8 mouse cellular contexts compared by ENCODE assay signal in the genomic region with DNA sequence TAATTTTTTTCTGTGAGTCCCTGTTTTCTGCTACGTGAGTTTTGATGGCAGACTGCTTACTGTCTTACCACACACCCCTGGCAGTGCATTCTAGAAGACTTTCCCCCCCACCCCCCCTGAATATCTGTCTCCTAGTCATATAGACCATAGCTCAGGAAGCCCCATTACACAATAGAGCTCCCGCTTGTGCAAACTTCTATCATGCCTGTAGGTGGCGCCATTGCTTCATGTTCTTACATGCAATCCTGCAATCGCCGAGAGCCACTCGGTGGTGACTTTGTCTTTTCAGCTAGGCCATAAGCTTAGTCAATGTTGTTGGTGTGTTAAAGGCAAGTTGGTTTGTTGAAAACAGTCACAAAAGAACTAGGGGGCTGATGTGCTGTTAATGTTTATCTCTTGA. TPM values are rescaled to one million over a fixed set of nuclear protein-coding genes. Genes with fewer than 3 reads are reported as not detected.
DNase-seq lines count a peak whose midpoint lies in the region; ATAC-seq lines count a peak whose summit lies in the region.

No protein-coding gene starts in this region.

- no peaks in the 10 kb centered on the region for H3K9me3 ChIP-seq in liver, embryonic 12.5 days (replicated peaks)
- no peaks in the 10 kb centered on the region for H3K9me3 ChIP-seq in kidney, embryonic 16.5 days (ENCODE audit: low read length)
- no peaks in the 10 kb centered on the region for H3K9me3 ChIP-seq in liver, embryonic 13.5 days (replicated peaks)
- H3K9me3 ChIP-seq in neural tube, embryonic 15.5 days (replicated peaks): no peaks in the 10 kb centered on the region

- no peaks in the 10 kb centered on the region for H3K36me3 ChIP-seq in liver, embryonic 12.5 days
- H3K36me3 ChIP-seq in kidney, embryonic 16.5 days (ENCODE audit: insufficient read depth, low read length): no peaks in the 10 kb centered on the region
- no peaks in the 10 kb centered on the region for H3K36me3 ChIP-seq in liver, embryonic 13.5 days
- no peaks in the 10 kb centered on the region for H3K36me3 ChIP-seq in neural tube, embryonic 15.5 days

- WGBS in liver, embryonic 12.5 days (ENCODE audit: insufficient replicate concordance): 3% methylated on average over 6 of the region's 6 CpGs
- WGBS in kidney, embryonic 16.5 days: 4% methylated on average over 6 of the region's 6 CpGs
- 2% methylated on average over 6 of the region's 6 CpGs for WGBS in liver, embryonic 13.5 days (ENCODE audit: insufficient replicate concordance)
- WGBS in neural tube, embryonic 15.5 days: 4% methylated on average over 6 of the region's 6 CpGs

- no peak overlapping the region for H3K9ac ChIP-seq in liver, embryonic 12.5 days
- no peak overlapping the region for H3K9ac ChIP-seq in kidney, embryonic 16.5 days (replicated peaks; ENCODE audit: low read length)
- no peak overlapping the region for H3K9ac ChIP-seq in liver, embryonic 13.5 days
- H3K9ac ChIP-seq in neural tube, embryonic 15.5 days (replicated peaks): no peak overlapping the region

- no peak for ATAC-seq in liver, embryonic 12.5 days
- ATAC-seq in common myeloid progenitor, adult 5-6 weeks (replicated peaks; ENCODE audit: low read depth, poor library complexity, severe bottlenecking): peak; percentile 93
- ATAC-seq in kidney, embryonic 16.5 days (ENCODE audit: low FRiP score, low TSS enrichment): peak; percentile 79
- no peak for ATAC-seq in liver, embryonic 13.5 days (ENCODE audit: low read depth)
- peak; percentile 89 for ATAC-seq in neural tube, embryonic 15.5 days (ENCODE audit: low FRiP score)

- no peak overlapping the region for H3K27ac ChIP-seq in liver, embryonic 12.5 days
- no peak overlapping the region for H3K27ac ChIP-seq in kidney, embryonic 16.5 days (ENCODE audit: low read length)
- no peak overlapping the region for H3K27ac ChIP-seq in liver, embryonic 13.5 days
- H3K27ac ChIP-seq in neural tube, embryonic 15.5 days (replicated peaks): no peak overlapping the region

- no peaks in the 10 kb centered on the region for H3K4me1 ChIP-seq in liver, embryonic 12.5 days
- peaks cover 6% of the 10 kb centered on the region; the same call in 1 of the 2 replicates for H3K4me1 ChIP-seq in kidney, embryonic 16.5 days (ENCODE audit: insufficient read depth, low read length)
- no peaks in the 10 kb centered on the region for H3K4me1 ChIP-seq in liver, embryonic 13.5 days (replicated peaks)
- no peaks in the 10 kb centered on the region for H3K4me1 ChIP-seq in neural tube, embryonic 15.5 days

- peak; percentile 79 for DNase-seq in liver
- DNase-seq in gastrocnemius, postnatal 10 days: peak; percentile 81
- peak; percentile 46 for DNase-seq in liver, embryonic 13.5 days
- peak; percentile 86 for DNase-seq in testis, postnatal 10 days (ENCODE audit: low spot score)

- no peak overlapping the region for H3K4me2 ChIP-seq in liver, embryonic 12.5 days
- no peak overlapping the region for H3K4me2 ChIP-seq in kidney, embryonic 16.5 days (replicated peaks; ENCODE audit: low read depth, low read length)
- no peak overlapping the region for H3K4me2 ChIP-seq in liver, embryonic 13.5 days
- H3K4me2 ChIP-seq in neural tube, embryonic 15.5 days: no peak overlapping the region

- peaks cover 18% of the 10 kb centered on the region; the same call in 1 of the 2 replicates for H3K27me3 ChIP-seq in liver, embryonic 12.5 days (replicated peaks)
- no peaks in the 10 kb centered on the region for H3K27me3 ChIP-seq in kidney, embryonic 16.5 days (ENCODE audit: insufficient read depth, low read length)
- H3K27me3 ChIP-seq in liver, embryonic 13.5 days: no peaks in the 10 kb centered on the region
- H3K27me3 ChIP-seq in neural tube, embryonic 15.5 days (replicated peaks): no peaks in the 10 kb centered on the region

- no peak overlapping the region for H3K4me3 ChIP-seq in liver, embryonic 12.5 days
- no peak overlapping the region for H3K4me3 ChIP-seq in kidney, embryonic 16.5 days (ENCODE audit: low read length)
- no peak overlapping the region for H3K4me3 ChIP-seq in liver, embryonic 13.5 days (replicated peaks)
- H3K4me3 ChIP-seq in neural tube, embryonic 15.5 days (replicated peaks): no peak overlapping the region

RNA-seq across cellular contexts. Expression of a gene that starts 10.9 kb away (rescaled TPM):
- polyA plus RNA-seq in liver, embryonic 12.5 days (2016; fragmentation: Nextera tagmentation; extraction: Ambion mirVana): not detected in 2 replicates
- not detected in 2 replicates for total RNA-seq in common myeloid progenitor, adult 5-6 weeks (2017)
- not detected for total RNA-seq in gastrocnemius, postnatal 10 days (2021)
- 2.8 and 2.9 TPM in 2 replicates for polyA plus RNA-seq in kidney, embryonic 16.5 days (2015; fragmentation: Nextera tagmentation; extraction: Ambion mirVana)
- not detected in 2 replicates for polyA plus RNA-seq in liver, embryonic 13.5 days (2015; fragmentation: Nextera tagmentation; extraction: Ambion mirVana)
- polyA plus RNA-seq in neural tube, embryonic 15.5 days (2015; fragmentation: Nextera tagmentation; extraction: Ambion mirVana): 0.13 and 0.29 TPM in 2 replicates

RNA-seq across cellular contexts. Expression of a gene that starts 26.6 kb away (rescaled TPM):
- polyA plus RNA-seq in liver, embryonic 12.5 days (2016; fragmentation: Nextera tagmentation; extraction: Ambion mirVana): 4.0 and 4.2 TPM in 2 replicates
- total RNA-seq in common myeloid progenitor, adult 5-6 weeks (2017): 10.6 and 13.0 TPM in 2 replicates
- total RNA-seq in gastrocnemius, postnatal 10 days (2021): not detected
- 0.92 and 1.2 TPM in 2 replicates for polyA plus RNA-seq in kidney, embryonic 16.5 days (2015; fragmentation: Nextera tagmentation; extraction: Ambion mirVana)
- polyA plus RNA-seq in liver, embryonic 13.5 days (2015; fragmentation: Nextera tagmentation; extraction: Ambion mirVana): 2.4 and 3.2 TPM in 2 replicates
- polyA plus RNA-seq in neural tube, embryonic 15.5 days (2015; fragmentation: Nextera tagmentation; extraction: Ambion mirVana): 0.64 and 1.2 TPM in 2 replicates

Comparison
In these comparisons a context has a peak if more than half of its experiments do, and no peak if none do; other contexts are left out.
1. ATAC-seq: peak in common myeloid progenitor, adult 5-6 weeks (single experiment), kidney, embryonic 16.5 days (single experiment) and neural tube, embryonic 15.5 days (single experiment); none in liver, embryonic 12.5 days (single experiment) and liver, embryonic 13.5 days (single experiment).
2. Peak in every context shown above with its lines, with median percentiles within 50 percentile points of each other: DNase-seq.